Mouse (Mus musculus) adrenal gland, adult 2 months (tissue): ENCODE measurements around the gene Cabp2. TPM values are rescaled to one million over a fixed set of nuclear protein-coding genes. Genes with fewer than 3 reads are reported as not detected.
"Not testable (repeated sequence)": the region's sequence is repeated elsewhere in the genome, so short reads cannot be mapped to it uniquely, and the experiment has no call there.

Experiments used
- DNase-seq: peaks from one replicate; pipeline ENCODE4 v3.0.0; 2021
- long read RNA-seq: library from polyadenylated mRNA; stranded (forward); transcript quantifications from one replicate; pipeline ENCODE4 v2.0.0, GENCODE M21; 2021
- polyA plus RNA-seq: library from polyadenylated mRNA; depleted of rRNA; stranded (reverse); fragments of >200 nt; gene quantifications from 2 replicates; pipeline ENCODE4 v1.2.3, GENCODE M21; 2012; rRNA removed
- total RNA-seq, 2 experiments: library from RNA; stranded (reverse); gene quantifications; 2 replicates each; pipeline ENCODE4 v1.2.3; 2021

Gene Cabp2
- total RNA-seq (not detected), polyA plus RNA-seq (not detected in 2 replicates)
- long read RNA-seq: 0 reads

GRCm38 (mm10) chr19:4081394-4081793 lies at the start of gene Cabp2:
Gene Cabp2, plus strand, starts transcription at chr19:4081578.
- DNase-seq: no peak

GRCm38 (mm10) chr19:4032668-4033067 lies 48.7 kb upstream of the Cabp2 start:
- no peak for DNase-seq

GRCm38 (mm10) chr19:4033298-4033697 lies 48.1 kb upstream of the Cabp2 start:
- DNase-seq: no peak

GRCm38 (mm10) chr19:4033742-4034141 lies 47.6 kb upstream of the Cabp2 start:
- DNase-seq: no peak

- DNase-seq: no peak
Measured at GRCm38 (mm10) chr19:4036327-4037045, 44.9 kb upstream of the Cabp2 start.

GRCm38 (mm10) chr19:4037154-4037787 lies 44.1 kb upstream of the Cabp2 start:
- DNase-seq: not testable (repeated sequence)

- peak; percentile 93 for DNase-seq
Measured at GRCm38 (mm10) chr19:4037788-4038232, 43.6 kb upstream of the Cabp2 start, which contains the start of gene Gstp1. Gene Gstp1, minus strand, starts transcription at chr19:4037985.

- not testable (repeated sequence) for DNase-seq
Measured at GRCm38 (mm10) chr19:4040941-4041340, 40.4 kb upstream of the Cabp2 start.

GRCm38 (mm10) chr19:4041500-4041899 lies 39.9 kb upstream of the Cabp2 start:
- not testable (repeated sequence) for DNase-seq

GRCm38 (mm10) chr19:4042124-4042523 lies 39.3 kb upstream of the Cabp2 start:
- no peak for DNase-seq

GRCm38 (mm10) chr19:4044109-4044508 lies 37.3 kb upstream of the Cabp2 start:
- DNase-seq: not testable (repeated sequence)

- peak; percentile 89 for DNase-seq
Measured at GRCm38 (mm10) chr19:4045966-4046865, 35.2 kb upstream of the Cabp2 start, which contains the start of gene Gstp2. Gene Gstp2, minus strand, starts transcription at chr19:4046023.

- DNase-seq: no peak
Measured at GRCm38 (mm10) chr19:4046866-4047254, 34.5 kb upstream of the Cabp2 start.

- peak; percentile 80 for DNase-seq
Measured at GRCm38 (mm10) chr19:4047859-4048258, 33.5 kb upstream of the Cabp2 start.

GRCm38 (mm10) chr19:4049069-4049468 lies 32.3 kb upstream of the Cabp2 start:
- not testable (repeated sequence) for DNase-seq

- DNase-seq: no peak
Measured at GRCm38 (mm10) chr19:4051016-4051415, 30.4 kb upstream of the Cabp2 start.

GRCm38 (mm10) chr19:4051741-4052515 lies 29.4 kb upstream of the Cabp2 start:
- peak; percentile 52 for DNase-seq

GRCm38 (mm10) chr19:4052516-4053030 lies 28.8 kb upstream of the Cabp2 start:
- DNase-seq: no peak

- DNase-seq: no peak
Measured at GRCm38 (mm10) chr19:4054613-4055012, 26.8 kb upstream of the Cabp2 start.

- no peak for DNase-seq
Measured at GRCm38 (mm10) chr19:4055216-4055946, 26.0 kb upstream of the Cabp2 start.
